Mouse (Mus musculus) CH12.LX (cell line): ENCODE measurements around the gene Akr1b10. TPM values are rescaled to one million over a fixed set of nuclear protein-coding genes. Genes with fewer than 3 reads are reported as not detected.
A peak's percentile ranks its signal among the peaks of the same experiment; 100 is the strongest.

ENCODE experiments used
- DNase-seq: peaks from one replicate; pipeline ENCODE4 v3.0.0-alpha.2; 2013; ENCODE audit errors: extremely low read depth
- H3K27ac ChIP-seq: 2 replicates; pipeline ENCODE4 v1.5.1; 2012; ENCODE audit warnings: low read depth, mild to moderate bottlenecking, control low read depth, moderate library complexity; ENCODE audit not compliant: insufficient read depth
- H3K27me3 ChIP-seq: replicated peaks from 2 replicates; pipeline ENCODE3; 2012; ENCODE audit warnings: inconsistent platforms
- H3K36me3 ChIP-seq, 2 experiments: replicated peaks in 1 of 2; 2 replicates each; pipeline versions ENCODE3 to v1.6.1; 2012; ENCODE audit warnings: inconsistent platforms in 1 of 2, low read length in 1 of 2, mild to moderate bottlenecking in 1 of 2, mixed read lengths in 1 of 2, moderate library complexity in 1 of 2; ENCODE audit not compliant: control insufficient read depth in 1 of 2, insufficient read depth in 1 of 2
- H3K4me1 ChIP-seq, 2 experiments: 2 replicates each; pipeline ENCODE4 v1.6.1; 2012; ENCODE audit warnings: inconsistent platforms in 1 of 2, moderate library complexity in 1 of 2; ENCODE audit not compliant: insufficient read depth in 2 of 2, control insufficient read depth in 1 of 2
- H3K4me2 ChIP-seq: 2 replicates; pipeline ENCODE4 v1.6.1; 2012; ENCODE audit warnings: low read depth, mild to moderate bottlenecking, control low read depth; ENCODE audit not compliant: poor library complexity, insufficient read depth, severe bottlenecking
- H3K4me3 ChIP-seq, 3 experiments: fragments of 150-350 bp in 1 of 3; sonication (generic) in 1 of 3; replicated peaks in 1 of 3; 2 replicates each; pipeline versions ENCODE3 to v1.5.1; 2011 to 2012; ENCODE audit warnings: low read depth in 2 of 3, low read length in 2 of 3, mild to moderate bottlenecking in 2 of 3, moderate library complexity in 2 of 3, control low read depth in 1 of 3, improper control_type of control experiment in 1 of 3, inconsistent platforms in 1 of 3, mixed read lengths in 1 of 3; ENCODE audit not compliant: poor library complexity in 1 of 3
- H3K79me2 ChIP-seq: replicated peaks from 2 replicates; pipeline ENCODE4 v1.6.1; 2012; ENCODE audit warnings: mild to moderate bottlenecking, moderate library complexity; ENCODE audit not compliant: control insufficient read depth, poor library complexity, insufficient read depth, severe bottlenecking; ENCODE audit errors: extremely low read depth
- H3K9ac ChIP-seq: 2 replicates; pipeline ENCODE4 v1.6.1; 2012; ENCODE audit warnings: low read depth, mild to moderate bottlenecking, control low read depth, moderate library complexity; ENCODE audit not compliant: insufficient read depth
- H3K9me3 ChIP-seq: replicated peaks from 2 replicates; pipeline ENCODE3; 2012; ENCODE audit warnings: low read length, inconsistent platforms, mixed read lengths
- BHLHE40 ChIP-seq: IDR thresholded peaks from 2 replicates; pipeline ENCODE4 v1.6.1; 2011; ENCODE audit warnings: mild to moderate bottlenecking, low read depth, low read length, improper control_type of control experiment
- CHD1 ChIP-seq: IDR thresholded peaks from 2 replicates; pipeline ENCODE4 v1.6.1; 2012; ENCODE audit warnings: low read depth, low read length, improper control_type of control experiment, inconsistent platforms
- CTCF ChIP-seq, 2 experiments: IDR thresholded peaks in 1 of 2; conservative IDR thresholded peaks in 1 of 2; 2 replicates each; pipeline ENCODE4 v1.5.1; 2011 to 2012; ENCODE audit warnings: low read depth in 2 of 2, low read length in 2 of 2, improper control_type of control experiment in 1 of 2, inconsistent platforms in 1 of 2, mild to moderate bottlenecking in 1 of 2, moderate library complexity in 1 of 2
- E2F4 ChIP-seq: IDR thresholded peaks from 2 replicates; pipeline ENCODE4 v1.6.1; 2011; ENCODE audit warnings: low read depth, low read length, improper control_type of control experiment; ENCODE audit not compliant: insufficient replicate concordance
- HCFC1 ChIP-seq: IDR thresholded peaks from 2 replicates; pipeline ENCODE4 v1.6.1; 2012; ENCODE audit warnings: low read depth, mild to moderate bottlenecking, inconsistent platforms, low read length, improper control_type of control experiment
- JUN ChIP-seq: IDR thresholded peaks from 2 replicates; pipeline ENCODE4 v1.6.1; 2011; ENCODE audit warnings: low read depth, mild to moderate bottlenecking, low read length, improper control_type of control experiment, moderate library complexity; ENCODE audit not compliant: insufficient read depth
- JUND ChIP-seq: conservative IDR thresholded peaks from 2 replicates; pipeline ENCODE4 v1.6.1; 2011; ENCODE audit warnings: low read depth, low read length, improper control_type of control experiment
- KAT2A ChIP-seq: IDR thresholded peaks from 2 replicates; pipeline ENCODE4 v1.6.1; 2012; ENCODE audit warnings: low read length, improper control_type of control experiment, inconsistent platforms; ENCODE audit not compliant: insufficient replicate concordance
- MAZ ChIP-seq: IDR thresholded peaks from 2 replicates; pipeline ENCODE4 v1.6.1; 2012; ENCODE audit warnings: low read depth, mild to moderate bottlenecking, inconsistent platforms, low read length, improper control_type of control experiment, moderate library complexity
- MXI1 ChIP-seq: IDR thresholded peaks from 2 replicates; pipeline ENCODE4 v1.6.1; 2011; ENCODE audit warnings: mild to moderate bottlenecking, low read depth, low read length, improper control_type of control experiment
- MYC ChIP-seq: IDR thresholded peaks from 2 replicates; pipeline ENCODE4 v1.6.1; 2011; ENCODE audit warnings: low read depth, mild to moderate bottlenecking, improper control_type of control experiment, low read length
- RAD21 ChIP-seq: IDR thresholded peaks from 2 replicates; pipeline ENCODE4 v1.6.1; 2011; ENCODE audit warnings: low read depth, mild to moderate bottlenecking, low read length, improper control_type of control experiment, moderate library complexity
- SMC3 ChIP-seq: IDR thresholded peaks from 2 replicates; pipeline ENCODE4 v1.6.1; 2011; ENCODE audit warnings: low read depth, low read length, improper control_type of control experiment
- TCF12 ChIP-seq: IDR thresholded peaks from 2 replicates; pipeline ENCODE4 v1.6.1; 2014; ENCODE audit warnings: low read depth, mild to moderate bottlenecking, inconsistent platforms, low read length, improper control_type of control experiment
- USF2 ChIP-seq: conservative IDR thresholded peaks from 2 replicates; pipeline ENCODE4 v1.6.1; 2011; ENCODE audit warnings: low read depth, low read length, improper control_type of control experiment
- ZKSCAN1 ChIP-seq: IDR thresholded peaks from 2 replicates; pipeline ENCODE4 v1.6.1; 2012; ENCODE audit warnings: low read depth, inconsistent platforms, low read length, improper control_type of control experiment, borderline replicate concordance
- ZMIZ1 ChIP-seq: IDR thresholded peaks from 2 replicates; pipeline ENCODE4 v1.6.1; 2012; ENCODE audit warnings: low read depth, mild to moderate bottlenecking, inconsistent platforms, low read length, improper control_type of control experiment
- dilution Hi-C: fragments of 300-500 bp; cut with MboI; formaldehyde crosslinking; loops from 2 replicates; pipeline ENCODE4 v1.14.3; 2020; ENCODE audit warnings: low sequenced_read_pairs; ENCODE audit not compliant: extremely low pct_unique_long_range_greater_than_20kb, extremely low pct_ligation_motif_present
- in situ Hi-C: fragments of 300-500 bp; cut with MboI; formaldehyde crosslinking; loops from 3 replicates; pipeline ENCODE4 v1.14.3; 2019; ENCODE audit warnings: low sequenced_read_pairs, low pct_ligation_motif_present, low pct_unique_long_range_greater_than_20kb, mixed read lengths
- polyA plus RNA-seq: library from polyadenylated mRNA; unstranded; fragments of >175 nt; gene quantifications from 2 replicates; pipeline ENCODE4 v1.2.1, GENCODE M21; 2012; ENCODE audit warnings: low read depth; ENCODE audit not compliant: insufficient read length
- total RNA-seq, 2 experiments: library from RNA; depleted of rRNA; stranded (reverse); fragments of 300-350 nt in 1 of 2; fragments of >200 nt in 1 of 2; gene quantifications; 2 replicates each; pipeline ENCODE4 v1.2.3; 2012 to 2014

Akr1b10 gene
- total and polyA plus RNA-seq, 3 experiments = 20.3 to 34.7 (median 29.6) TPM

GRCm38 (mm10) chr6:34384701-34385370 is 818 bp downstream of the Akr1b10 start:
- Histone ChIP-seq H3K9me3 (peaks cover 4% of the 10 kb centered on the region), H3K4me2 (peak overlapping the region; percentile 67), H3K27me3 (no peaks in the 10 kb centered on the region), H3K4me1 (peaks cover 0 to 25% of the 10 kb centered on the region in 2 experiments; a peak in 2 of 4 replicates), H3K4me3 (peak overlapping the region; percentile 45 to 68 (median 62)), H3K36me3 (peaks cover 25 to 39% of the 10 kb centered on the region in 2 experiments), H3K79me2 (peaks cover 12% of the 10 kb centered on the region; the same call in 1 of the 2 replicates), H3K27ac (peak overlapping the region; percentile 92), H3K9ac (peak overlapping the region; percentile 95)
- TF ChIP-seq USF2 (no peak), BHLHE40 (peak; percentile 91), CHD1 (peak; percentile 0; the same call in 1 of the 2 replicates), SMC3 (no peak), MAZ (no peak), MYC (peak; percentile 29; the same call in 1 of the 2 replicates), ZKSCAN1 (no peak), KAT2A (no peak), MXI1 (peak; percentile 25; the same call in 1 of the 2 replicates), ZMIZ1 (0 out of 2 replicates have a peak, but pooled peaks have one; percentile 11), RAD21 (no peak), HCFC1 (no peak), CTCF (conservative IDR thresholded peaks at IDR 0.05 in 1 of 2, IDR thresholded peaks at IDR 0.05 in 1 of 2; ENCODE audit: low read depth in 2 of 2, low read length in 2 of 2) (no peak), E2F4 (no peak)
- dilution Hi-C loops (no loop called here), in situ Hi-C loops (no loop called here)
- peak; percentile 42 for DNase-seq

GRCm38 (mm10) chr6:34388420-34389156 is 4.6 kb downstream of the Akr1b10 start:
- in situ Hi-C loops = no loop called here
- no peak for TF ChIP-seq CHD1
- TF ChIP-seq JUND = no peak
- no peak for TF ChIP-seq HCFC1
- no peak for TF ChIP-seq TCF12
- TF ChIP-seq SMC3 = no peak
- TF ChIP-seq JUN = no peak

More at GRCm38 (mm10) chr6:34388420-34389156, 4.6 kb downstream of the Akr1b10 start:
- Histone ChIP-seq H3K9ac (no peak overlapping the region), H3K27ac (no peak overlapping the region), H3K27me3 (no peaks in the 10 kb centered on the region), H3K36me3 (peaks cover 43 to 64% of the 10 kb centered on the region in 2 experiments), H3K4me2 (no peak overlapping the region), H3K4me3 (no peak overlapping the region), H3K79me2 (peaks cover 12% of the 10 kb centered on the region; the same call in 1 of the 2 replicates), H3K9me3 (no peaks in the 10 kb centered on the region), H3K4me1 (peaks cover 0 to 13% of the 10 kb centered on the region in 2 experiments; a peak in 2 of 4 replicates)
- dilution Hi-C loops = no loop called here
- no peak for DNase-seq
